Mouse (Mus musculus) stomach, embryonic 16.5 days (tissue): Measurements from ENCODE around the gene Cacna1f. TPM values are rescaled to one million over a fixed set of nuclear protein-coding genes. Genes with fewer than 3 reads are reported as not detected.

ENCODE experiments used
- ATAC-seq: fragments of 200-750 bp; cut with Nextera tagmentation; 2 replicates; pipeline ENCODE4 v1.8.0; 2017; ENCODE audit warnings: moderate number of reproducible peaks, moderate TSS enrichment; ENCODE audit not compliant: insufficient read depth, low FRiP score
- H3K27ac ChIP-seq: fragments of 300-500 bp; sonication (generic); 2 replicates; pipeline ENCODE4 v1.5.1; 2014; ENCODE audit warnings: low read length
- H3K27me3 ChIP-seq: fragments of 300-500 bp; sonication (generic); 2 replicates; pipeline ENCODE4 v1.6.1; 2014; ENCODE audit warnings: low read length, control low read depth, mixed read lengths; ENCODE audit not compliant: control insufficient read depth, insufficient read depth
- H3K36me3 ChIP-seq: fragments of 300-500 bp; sonication (generic); 2 replicates; pipeline ENCODE4 v1.6.1; 2014; ENCODE audit warnings: low read length; ENCODE audit not compliant: control insufficient read depth, insufficient read depth
- H3K4me1 ChIP-seq: fragments of 300-500 bp; sonication (generic); 2 replicates; pipeline ENCODE4 v1.6.1; 2014; ENCODE audit warnings: low read length, control low read depth, mixed read lengths; ENCODE audit not compliant: control insufficient read depth, insufficient read depth
- H3K4me2 ChIP-seq: fragments of 300-500 bp; sonication (generic); 2 replicates; pipeline ENCODE4 v1.6.1; 2014; ENCODE audit warnings: low read depth, low read length, mixed read lengths
- H3K4me3 ChIP-seq: fragments of 300-500 bp; sonication (generic); replicated peaks from 2 replicates; pipeline ENCODE4 v1.5.1; 2014; ENCODE audit warnings: mild to moderate bottlenecking, low read length
- H3K9ac ChIP-seq: fragments of 300-500 bp; sonication (generic); 2 replicates; pipeline ENCODE4 v1.6.1; 2014; ENCODE audit warnings: low read length
- H3K9me3 ChIP-seq: fragments of 300-500 bp; sonication (generic); replicated peaks from 2 replicates; pipeline ENCODE4 v1.6.1; 2016; ENCODE audit warnings: low read length, control low read depth; ENCODE audit not compliant: control insufficient read depth
- WGBS: fragments of 180-500 bp; shearing (Covaris S2); extraction: QIAGEN DNeasy Blood & Tissue Kit; methylation state at CpG from one replicate; pipeline ENCODE4 v1.1.7; 2014; 5-methylcytosine and 5-hydroxymethylcytosine counted together
- polyA plus RNA-seq: library from polyadenylated mRNA; unstranded; fragments of >200 nt; fragmentation: Nextera tagmentation; extraction: Ambion mirVana; gene quantifications from 2 replicates; pipeline ENCODE4 v1.2.1, GENCODE M21; 2015

Cacna1f gene
- 0.05 TPM in 1 of 2 replicates, not detected in the other for polyA plus RNA-seq

- Histone ChIP-seq H3K9me3 (no peaks in the 10 kb centered on the region), H3K27ac (no peak within 1 kb of the TSS), H3K36me3 (no peaks in the 10 kb centered on the region), H3K4me1 (no peaks in the 10 kb centered on the region), H3K27me3 (no peaks in the 10 kb centered on the region; the same call in 1 of the 2 replicates), H3K4me2 (no peak within 1 kb of the TSS), H3K4me3 (no peak within 1 kb of the TSS), H3K9ac (no peak within 1 kb of the TSS)
- no peak for ATAC-seq
- WGBS = 73% methylated on average over 6 of the region's 6 CpGs
Measured at GRCm38 (mm10) chrX:7606783-7607182, at the start of gene Cacna1f. TSS of gene Cacna1f (plus strand) at chrX:7607083.

- no peak for ATAC-seq
- Histone ChIP-seq H3K9me3 (no peaks in the 10 kb centered on the region), H3K9ac (no peak overlapping the region), H3K27me3 (no peaks in the 10 kb centered on the region), H3K4me2 (no peak overlapping the region), H3K4me3 (no peak overlapping the region), H3K36me3 (no peaks in the 10 kb centered on the region), H3K4me1 (no peaks in the 10 kb centered on the region), H3K27ac (no peak overlapping the region)
- 29% methylated on average over 2 of the region's 2 CpGs for WGBS
Measured at GRCm38 (mm10) chrX:7563076-7563475, 43.8 kb upstream of the Cacna1f start.

- Histone ChIP-seq H3K4me1 (no peaks in the 10 kb centered on the region), H3K4me2 (no peak overlapping the region), H3K9me3 (no peaks in the 10 kb centered on the region), H3K27me3 (no peaks in the 10 kb centered on the region), H3K27ac (no peak overlapping the region), H3K9ac (no peak overlapping the region), H3K4me3 (no peak overlapping the region), H3K36me3 (no peaks in the 10 kb centered on the region)
- ATAC-seq = no peak
- WGBS = 85% methylated on average over 6 of the region's 6 CpGs
Measured at GRCm38 (mm10) chrX:7566352-7566751, 40.5 kb upstream of the Cacna1f start.

- no peak overlapping the region for H3K4me2 ChIP-seq
- H3K9ac ChIP-seq = no peak overlapping the region
- H3K27ac ChIP-seq = no peak overlapping the region
- ATAC-seq = no peak
- no peaks in the 10 kb centered on the region for H3K36me3 ChIP-seq
- no peaks in the 10 kb centered on the region for H3K9me3 ChIP-seq
- no peak overlapping the region for H3K4me3 ChIP-seq
- WGBS = 71% methylated on average over 9 of the region's 9 CpGs
- peaks cover 2% of the 10 kb centered on the region; the same call in 1 of the 2 replicates for H3K4me1 ChIP-seq
- no peaks in the 10 kb centered on the region for H3K27me3 ChIP-seq
Measured at GRCm38 (mm10) chrX:7567491-7567890, 39.4 kb upstream of the Cacna1f start.

- H3K36me3 ChIP-seq = no peaks in the 10 kb centered on the region
- H3K27me3 ChIP-seq = no peaks in the 10 kb centered on the region
- ATAC-seq = no peak
- H3K4me3 ChIP-seq = no peak overlapping the region
- H3K9me3 ChIP-seq = no peaks in the 10 kb centered on the region
- no peak overlapping the region for H3K4me2 ChIP-seq
- H3K27ac ChIP-seq = no peak overlapping the region
- no peak overlapping the region for H3K9ac ChIP-seq
- peaks cover 13% of the 10 kb centered on the region for H3K4me1 ChIP-seq
- 54% methylated on average over 7 of the region's 7 CpGs for WGBS
Measured at GRCm38 (mm10) chrX:7570481-7571175, 36.3 kb upstream of the Cacna1f start.

GRCm38 (mm10) chrX:7571565-7572136, 35.2 kb upstream of the Cacna1f start:
- Histone ChIP-seq H3K36me3 (no peaks in the 10 kb centered on the region), H3K9me3 (no peaks in the 10 kb centered on the region), H3K27me3 (no peaks in the 10 kb centered on the region), H3K4me1 (peaks cover 13% of the 10 kb centered on the region), H3K9ac (no peak overlapping the region), H3K27ac (no peak overlapping the region), H3K4me3 (no peak overlapping the region), H3K4me2 (no peak overlapping the region)
- no peak for ATAC-seq
- WGBS = 84% methylated on average over 9 of the region's 9 CpGs

GRCm38 (mm10) chrX:7572466-7572865, 34.4 kb upstream of the Cacna1f start:
- Histone ChIP-seq H3K9me3 (no peaks in the 10 kb centered on the region), H3K4me3 (peak overlapping the region; percentile 61; the same call in 1 of the 2 replicates), H3K4me2 (peak overlapping the region; percentile 72), H3K27me3 (no peaks in the 10 kb centered on the region), H3K36me3 (no peaks in the 10 kb centered on the region), H3K27ac (no peak overlapping the region), H3K9ac (no peak overlapping the region), H3K4me1 (peaks cover 13% of the 10 kb centered on the region)
- no peak for ATAC-seq
- WGBS = 68% methylated on average over 10 of the region's 10 CpGs

- WGBS = 26% methylated on average over 64 of the region's 72 CpGs
- no peaks in the 10 kb centered on the region for H3K36me3 ChIP-seq
Measured at GRCm38 (mm10) chrX:7573176-7574086, 33.5 kb upstream of the Cacna1f start, which contains the start of gene Foxp3. TSS of gene Foxp3 (plus strand) at chrX:7573644.

More at GRCm38 (mm10) chrX:7573176-7574086, 33.5 kb upstream of the Cacna1f start, which contains the start of gene Foxp3:
- ATAC-seq = peak; percentile 69
- peaks cover 13% of the 10 kb centered on the region for H3K4me1 ChIP-seq
- peak within 1 kb of the TSS; percentile 72 for H3K4me2 ChIP-seq
- peak within 1 kb of the TSS; percentile 76 for H3K27ac ChIP-seq
- H3K4me3 ChIP-seq = peak within 1 kb of the TSS; percentile 61
- no peaks in the 10 kb centered on the region for H3K9me3 ChIP-seq
- peak within 1 kb of the TSS; percentile 88 for H3K9ac ChIP-seq
- no peaks in the 10 kb centered on the region for H3K27me3 ChIP-seq
